Mouse (Mus musculus) midbrain, postnatal 0 days (tissue): ENCODE results near the gene Olfr968. TPM values are rescaled to one million over a fixed set of nuclear protein-coding genes. Genes with fewer than 3 reads are reported as not detected.

ENCODE experiments used
- ATAC-seq: fragments of 200-750 bp; cut with Nextera tagmentation; 2 replicates; pipeline ENCODE4 v1.8.0; 2017; ENCODE audit warnings: moderate number of reproducible peaks, mild to moderate bottlenecking, moderate TSS enrichment, moderate library complexity; ENCODE audit not compliant: low FRiP score
- DNase-seq: peaks from one replicate; pipeline ENCODE4 v3.0.0-alpha.2; 2015; ENCODE audit warnings: low spot score
- H3K27ac ChIP-seq: fragments of 300-500 bp; sonication (generic); 2 replicates; pipeline ENCODE4 v1.5.1; 2014; ENCODE audit warnings: low read depth, mild to moderate bottlenecking, low read length, mixed read lengths
- H3K27me3 ChIP-seq: fragments of 300-500 bp; sonication (generic); 2 replicates; pipeline ENCODE4 v1.6.1; 2014; ENCODE audit warnings: low read length, control low read depth, mixed read lengths; ENCODE audit not compliant: insufficient read depth
- H3K36me3 ChIP-seq: fragments of 300-500 bp; sonication (generic); 2 replicates; pipeline ENCODE4 v1.6.1; 2014; ENCODE audit warnings: low read length, control low read depth, mixed read lengths; ENCODE audit not compliant: insufficient read depth
- H3K4me1 ChIP-seq: fragments of 300-500 bp; sonication (generic); 2 replicates; pipeline ENCODE4 v1.6.1; 2014; ENCODE audit warnings: mild to moderate bottlenecking, control low read depth, antibody characterized with exemption, low read length, mixed read lengths; ENCODE audit not compliant: insufficient read depth
- H3K4me2 ChIP-seq: fragments of 300-500 bp; sonication (generic); 2 replicates; pipeline ENCODE4 v1.6.1; 2014; ENCODE audit warnings: low read depth, mild to moderate bottlenecking, low read length, mixed read lengths; ENCODE audit not compliant: poor library complexity, severe bottlenecking
- H3K4me3 ChIP-seq: fragments of 300-500 bp; sonication (generic); 2 replicates; pipeline ENCODE4 v1.5.1; 2014; ENCODE audit warnings: low read depth, mild to moderate bottlenecking, low read length, moderate library complexity
- H3K9ac ChIP-seq: fragments of 300-500 bp; sonication (generic); replicated peaks from 2 replicates; pipeline ENCODE4 v1.6.1; 2014; ENCODE audit warnings: mild to moderate bottlenecking, low read length, moderate library complexity, mixed read lengths; ENCODE audit not compliant: poor library complexity, severe bottlenecking
- H3K9me3 ChIP-seq: fragments of 300-500 bp; sonication (generic); 2 replicates; pipeline ENCODE4 v1.6.1; 2016; ENCODE audit warnings: low read length, control low read depth
- CTCF ChIP-seq: IDR thresholded peaks from 2 replicates; pipeline ENCODE4 v1.5.1; 2016; ENCODE audit warnings: antibody characterized with exemption, mild to moderate bottlenecking
- polyA plus RNA-seq: library from polyadenylated mRNA; unstranded; fragments of >200 nt; fragmentation: Nextera tagmentation; extraction: Ambion mirVana; gene quantifications from 2 replicates; pipeline ENCODE4 v1.2.1, GENCODE M21; 2015
- total RNA-seq: library from RNA; depleted of rRNA; stranded (reverse); fragments of >200 nt; gene quantifications from 2 replicates; pipeline ENCODE4 v1.2.3, GENCODE M21; 2014; rRNA removed

The Olfr968 gene
- total and polyA plus RNA-seq, 2 experiments from 2014 or later: not detected

- Histone ChIP-seq H3K9ac (no peak within 1 kb of the TSS), H3K4me3 (no peak within 1 kb of the TSS), H3K27ac (no peak within 1 kb of the TSS), H3K9me3 (no peaks in the 10 kb centered on the region), H3K36me3 (no peaks in the 10 kb centered on the region), H3K4me1 (no peaks in the 10 kb centered on the region), H3K4me2 (no peak within 1 kb of the TSS), H3K27me3 (no peaks in the 10 kb centered on the region)
- no peak for TF ChIP-seq CTCF
- ATAC-seq (no peak), DNase-seq (no peak)
Measured at GRCm38 (mm10) chr9:39730678-39731077, 52.4 kb downstream of the Olfr968 start, which contains the start of gene Olfr150. Gene Olfr150, plus strand, starts transcription at chr9:39730978.

Other genes starting within 250 kb of the Olfr968 start
- not detected in 2 replicates for gene Olfr958, start 229.2 kb downstream of the Olfr968 start, total RNA-seq
- not detected in 2 replicates for gene Olfr958, start 229.2 kb downstream of the Olfr968 start, polyA plus RNA-seq
- 0.16 TPM in 1 of 2 replicates, not detected in the other for gene Olfr959, start 207.7 kb downstream of the Olfr968 start, total RNA-seq
- 0.05 TPM in 1 of 2 replicates, not detected in the other for gene Olfr959, start 207.7 kb downstream of the Olfr968 start, polyA plus RNA-seq
- 363 and 387 TPM in 2 replicates for gene AW551984, start 178.8 kb downstream of the Olfr968 start, total RNA-seq
- 260 and 267 TPM in 2 replicates for gene AW551984, start 178.8 kb downstream of the Olfr968 start, polyA plus RNA-seq
- not detected in 2 replicates for gene Olfr148, start 172.6 kb downstream of the Olfr968 start, total RNA-seq
- gene Olfr148, start 172.6 kb downstream of the Olfr968 start, polyA plus RNA-seq: not detected in 2 replicates
- gene Olfr960, start 161.9 kb downstream of the Olfr968 start, total RNA-seq: not detected in 2 replicates
- gene Olfr960, start 161.9 kb downstream of the Olfr968 start, polyA plus RNA-seq: not detected in 2 replicates
- not detected in 2 replicates for gene Olfr961, start 138.2 kb downstream of the Olfr968 start, total RNA-seq
- not detected in 2 replicates for gene Olfr961, start 138.2 kb downstream of the Olfr968 start, polyA plus RNA-seq
- not detected in 2 replicates for gene Olfr963, start 116.0 kb downstream of the Olfr968 start, total RNA-seq
- gene Olfr963, start 116.0 kb downstream of the Olfr968 start, polyA plus RNA-seq: not detected in 2 replicates
- not detected in 2 replicates for gene Olfr149, start 76.1 kb downstream of the Olfr968 start, total RNA-seq
- gene Olfr149, start 76.1 kb downstream of the Olfr968 start, polyA plus RNA-seq: not detected in 2 replicates
- gene Olfr965, start 71.9 kb downstream of the Olfr968 start, total RNA-seq: not detected in 2 replicates
- gene Olfr965, start 71.9 kb downstream of the Olfr968 start, polyA plus RNA-seq: not detected in 2 replicates
- not detected in 2 replicates for gene Olfr150, start 52.3 kb downstream of the Olfr968 start, total RNA-seq
- gene Olfr150, start 52.3 kb downstream of the Olfr968 start, polyA plus RNA-seq: not detected in 2 replicates
- gene Olfr967, start 37.0 kb downstream of the Olfr968 start, total RNA-seq: not detected in 2 replicates
- gene Olfr967, start 37.0 kb downstream of the Olfr968 start, polyA plus RNA-seq: not detected in 2 replicates
- gene Olfr969, start 7.7 kb upstream of the Olfr968 start, total RNA-seq: not detected in 2 replicates
- gene Olfr969, start 7.7 kb upstream of the Olfr968 start, polyA plus RNA-seq: not detected in 2 replicates
- gene Olfr970, start 25.6 kb upstream of the Olfr968 start, total RNA-seq: not detected in 2 replicates
- gene Olfr970, start 25.6 kb upstream of the Olfr968 start, polyA plus RNA-seq: not detected in 2 replicates
- not detected in 2 replicates for gene Olfr971, start 53.6 kb upstream of the Olfr968 start, total RNA-seq
- gene Olfr971, start 53.6 kb upstream of the Olfr968 start, polyA plus RNA-seq: not detected in 2 replicates
- not detected in 2 replicates for gene Olfr972, start 83.2 kb upstream of the Olfr968 start, total RNA-seq
- gene Olfr972, start 83.2 kb upstream of the Olfr968 start, polyA plus RNA-seq: not detected in 2 replicates
- gene Olfr229, start 124.1 kb upstream of the Olfr968 start, total RNA-seq: not detected in 2 replicates
- not detected in 2 replicates for gene Olfr229, start 124.1 kb upstream of the Olfr968 start, polyA plus RNA-seq
- gene Olfr974, start 154.2 kb upstream of the Olfr968 start, total RNA-seq: not detected in 2 replicates
- gene Olfr974, start 154.2 kb upstream of the Olfr968 start, polyA plus RNA-seq: 0.10 TPM in 1 of 2 replicates, not detected in the other
- not detected in 2 replicates for gene Olfr975, start 168.8 kb upstream of the Olfr968 start, total RNA-seq
- not detected in 2 replicates for gene Olfr975, start 168.8 kb upstream of the Olfr968 start, polyA plus RNA-seq
- gene Olfr976, start 177.9 kb upstream of the Olfr968 start, total RNA-seq: not detected in 2 replicates
- gene Olfr976, start 177.9 kb upstream of the Olfr968 start, polyA plus RNA-seq: not detected in 2 replicates
- gene Olfr978, start 208.9 kb upstream of the Olfr968 start, total RNA-seq: not detected in 2 replicates
- gene Olfr978, start 208.9 kb upstream of the Olfr968 start, polyA plus RNA-seq: not detected in 2 replicates
- gene Olfr979, start 220.2 kb upstream of the Olfr968 start, total RNA-seq: not detected in 2 replicates
- gene Olfr979, start 220.2 kb upstream of the Olfr968 start, polyA plus RNA-seq: not detected in 2 replicates
- gene Olfr980, start 226.3 kb upstream of the Olfr968 start, total RNA-seq: not detected in 2 replicates
- not detected in 2 replicates for gene Olfr980, start 226.3 kb upstream of the Olfr968 start, polyA plus RNA-seq
- not detected in 2 replicates for gene Olfr981, start 238.2 kb upstream of the Olfr968 start, total RNA-seq
- gene Olfr981, start 238.2 kb upstream of the Olfr968 start, polyA plus RNA-seq: not detected in 2 replicates